Mouse (Mus musculus): ENCODE measurements around the gene Eif4e3.

GRCm38 (mm10) chr6:99626347-99626746 lies 40.2 kb downstream of the Eif4e3 start:
- no peak for TF ChIP-seq POLR2A (IDR thresholded peaks at IDR 0.05; ENCODE audit: low read depth, low read length)
- no peak for TF ChIP-seq CTCF (IDR thresholded peaks at IDR 0.05; ENCODE audit: extremely low read depth, insufficient read length, insufficient replicate concordance, low read depth, low read length)

All from small intestine, adult 2 months (tissue).